Mouse (Mus musculus): Measurements from ENCODE around the gene Bcl2l13.
"Not testable (repeated sequence)": the region's sequence is repeated elsewhere in the genome, so short reads cannot be mapped to it uniquely, and the experiment has no call there.

Bcl2l13 gene

GRCm38 (mm10) chr6:120830866-120831608, 5.0 kb upstream of the Bcl2l13 start:
- DNase-seq (ENCODE audit: low read depth, low spot score) = no peak

GRCm38 (mm10) chr6:120832097-120832496, 3.9 kb upstream of the Bcl2l13 start:
- no peak for DNase-seq (ENCODE audit: low read depth, low spot score)

GRCm38 (mm10) chr6:120834766-120835321, 1.2 kb upstream of the Bcl2l13 start:
- DNase-seq (ENCODE audit: low read depth, low spot score) = no peak

GRCm38 (mm10) chr6:120836389-120837151, 558 bp downstream of the Bcl2l13 start:
- peak; percentile 33 for DNase-seq (ENCODE audit: low read depth, low spot score)

- no peak for DNase-seq (ENCODE audit: low read depth, low spot score)
Measured at GRCm38 (mm10) chr6:120837152-120837530, 1.1 kb downstream of the Bcl2l13 start.

- no peak for DNase-seq (ENCODE audit: low read depth, low spot score)
Measured at GRCm38 (mm10) chr6:120840258-120840657, 4.2 kb downstream of the Bcl2l13 start.

- no peak for DNase-seq (ENCODE audit: low read depth, low spot score)
Measured at GRCm38 (mm10) chr6:120841754-120842153, 5.7 kb downstream of the Bcl2l13 start.

- not testable (repeated sequence) for DNase-seq (ENCODE audit: low read depth, low spot score)
Measured at GRCm38 (mm10) chr6:120850720-120851119, 14.7 kb downstream of the Bcl2l13 start.

- DNase-seq (ENCODE audit: low read depth, low spot score) = no peak
Measured at GRCm38 (mm10) chr6:120854413-120854812, 18.4 kb downstream of the Bcl2l13 start.

- peak; percentile 27 for DNase-seq (ENCODE audit: low read depth, low spot score)
Measured at GRCm38 (mm10) chr6:120858217-120858711, 22.3 kb downstream of the Bcl2l13 start.

GRCm38 (mm10) chr6:120860079-120860478, 24.1 kb downstream of the Bcl2l13 start:
- no peak for DNase-seq (ENCODE audit: low read depth, low spot score)

GRCm38 (mm10) chr6:120866051-120866814, 30.2 kb downstream of the Bcl2l13 start:
- DNase-seq (ENCODE audit: low read depth, low spot score) = no peak

GRCm38 (mm10) chr6:120868824-120869223, 32.8 kb downstream of the Bcl2l13 start:
- no peak for DNase-seq (ENCODE audit: low read depth, low spot score)

GRCm38 (mm10) chr6:120871286-120871685, 35.3 kb downstream of the Bcl2l13 start:
- no peak for DNase-seq (ENCODE audit: low read depth, low spot score)

- no peak for DNase-seq (ENCODE audit: low read depth, low spot score)
Measured at GRCm38 (mm10) chr6:120873874-120874273, 37.9 kb downstream of the Bcl2l13 start.

- DNase-seq (ENCODE audit: low read depth, low spot score) = no peak
Measured at GRCm38 (mm10) chr6:120879046-120879445, 43.0 kb downstream of the Bcl2l13 start.

- no peak for DNase-seq (ENCODE audit: low read depth, low spot score)
Measured at GRCm38 (mm10) chr6:120884436-120884835, 48.4 kb downstream of the Bcl2l13 start.

GRCm38 (mm10) chr6:120886696-120887095, 50.7 kb downstream of the Bcl2l13 start:
- DNase-seq (ENCODE audit: low read depth, low spot score) = no peak

GRCm38 (mm10) chr6:120894089-120894488, 58.1 kb downstream of the Bcl2l13 start:
- no peak for DNase-seq (ENCODE audit: low read depth, low spot score)

GRCm38 (mm10) chr6:120894524-120894923, 58.5 kb downstream of the Bcl2l13 start:
- no peak for DNase-seq (ENCODE audit: low read depth, low spot score)

- peak; percentile 85 for DNase-seq (ENCODE audit: low read depth, low spot score)
Measured at GRCm38 (mm10) chr6:120898188-120898833, 62.3 kb downstream of the Bcl2l13 start.

Data from ZHBTc4 (cell line).